Mouse (Mus musculus) NIH3T3 (cell line): ENCODE data around the gene Itga8.

Source experiments
- DNase-seq: peaks from one replicate; pipeline ENCODE4 v3.0.0-alpha.2; 2012; ENCODE audit warnings: low read depth

The Itga8 gene

GRCm38 (mm10) chr2:12197711-12198110, 104.0 kb downstream of the Itga8 start:
- no peak for DNase-seq

- peak; percentile 70 for DNase-seq
These were observed 112.7 kb downstream of the Itga8 start for GRCm38 (mm10) chr2:12189026-12189425.

- no peak for DNase-seq
These were observed 114.1 kb downstream of the Itga8 start for GRCm38 (mm10) chr2:12187646-12188045.

GRCm38 (mm10) chr2:12182402-12182948, 119.2 kb downstream of the Itga8 start:
- DNase-seq = no peak

GRCm38 (mm10) chr2:12180635-12181034, 121.1 kb downstream of the Itga8 start:
- peak; percentile 22 for DNase-seq

GRCm38 (mm10) chr2:12174722-12175427, 126.8 kb downstream of the Itga8 start:
- DNase-seq = peak; percentile 54

GRCm38 (mm10) chr2:12170221-12170620, 131.5 kb downstream of the Itga8 start:
- peak; percentile 72 for DNase-seq

- DNase-seq = peak; percentile 72
These were observed 141.2 kb downstream of the Itga8 start for GRCm38 (mm10) chr2:12160486-12160885.

- no peak for DNase-seq
These were observed 144.7 kb downstream of the Itga8 start for GRCm38 (mm10) chr2:12157001-12157400.

- DNase-seq = peak; percentile 57
These were observed 145.3 kb downstream of the Itga8 start for GRCm38 (mm10) chr2:12156401-12156800.

- DNase-seq = peak; percentile 85
These were observed 147.0 kb downstream of the Itga8 start for GRCm38 (mm10) chr2:12154676-12155075.

- DNase-seq = no peak
These were observed 148.2 kb downstream of the Itga8 start for GRCm38 (mm10) chr2:12153551-12153950.

- no peak for DNase-seq
These were observed 153.8 kb downstream of the Itga8 start for GRCm38 (mm10) chr2:12147902-12148301.

GRCm38 (mm10) chr2:12146612-12147011, 155.1 kb downstream of the Itga8 start:
- DNase-seq = peak; percentile 79

- DNase-seq = peak; percentile 62
These were observed 162.9 kb downstream of the Itga8 start for GRCm38 (mm10) chr2:12138765-12139368.

GRCm38 (mm10) chr2:12126580-12126979, 175.1 kb downstream of the Itga8 start:
- DNase-seq = no peak

GRCm38 (mm10) chr2:12115479-12115878, 186.2 kb downstream of the Itga8 start:
- no peak for DNase-seq

- no peak for DNase-seq
These were observed 192.4 kb downstream of the Itga8 start for GRCm38 (mm10) chr2:12109306-12109705.

GRCm38 (mm10) chr2:12108306-12108705, 193.4 kb downstream of the Itga8 start:
- DNase-seq = no peak

GRCm38 (mm10) chr2:12107265-12107664, 194.5 kb downstream of the Itga8 start:
- DNase-seq = peak; percentile 44

GRCm38 (mm10) chr2:12103183-12103582, 198.5 kb downstream of the Itga8 start:
- DNase-seq = no peak

- peak; percentile 79 for DNase-seq
These were observed 209.3 kb downstream of the Itga8 start for GRCm38 (mm10) chr2:12092203-12092984.

- peak; percentile 77 for DNase-seq
These were observed 210.7 kb downstream of the Itga8 start for GRCm38 (mm10) chr2:12090993-12091392.
